Mouse (Mus musculus) kidney, adult 2 months (tissue): ENCODE data around the gene Arhgap31.

Experiments used
- CTCF ChIP-seq: fragments of 200-500 bp; conservative IDR thresholded peaks from 2 replicates; pipeline ENCODE4 v1.5.1; 2011; ENCODE audit warnings: low read depth, mild to moderate bottlenecking, control low read depth, low read length, moderate library complexity, mixed read lengths; ENCODE audit not compliant: insufficient read depth, insufficient read length
- POLR2A ChIP-seq: fragments of 200-500 bp; IDR thresholded peaks from one replicate; pipeline ENCODE4 v1.6.1; 2011; ENCODE audit warnings: low read depth, low read length, control low read depth

- TF ChIP-seq CTCF, result no peak
- no peak for TF ChIP-seq POLR2A
Measured at GRCm38 (mm10) chr16:38674891-38675290, 38.2 kb downstream of the Arhgap31 start.
